Mouse (Mus musculus) liver, embryonic 14.5 days (tissue): Measurements from ENCODE around the gene Hoxa3. TPM values are rescaled to one million over a fixed set of nuclear protein-coding genes. Genes with fewer than 3 reads are reported as not detected.

ENCODE experiments used
- ATAC-seq: fragments of 200-750 bp; cut with Nextera tagmentation; 2 replicates; pipeline ENCODE4 v1.8.0; 2017; ENCODE audit warnings: moderate number of reproducible peaks, mild to moderate bottlenecking, moderate library complexity; ENCODE audit not compliant: insufficient read depth
- DNase-seq, 3 experiments: peaks; one replicate each; pipeline ENCODE4 v3.0.0-alpha.2; 2012 to 2013; ENCODE audit warnings: low read depth in 3 of 3, low spot score in 3 of 3
- H3K27ac ChIP-seq: fragments of 300-500 bp; sonication (generic); 2 replicates; pipeline ENCODE4 v1.5.1; 2014; ENCODE audit warnings: moderate library complexity, mild to moderate bottlenecking, control low read depth, inconsistent platforms
- H3K27me3 ChIP-seq: fragments of 300-500 bp; sonication (generic); 2 replicates; pipeline ENCODE4 v1.6.1; 2014; ENCODE audit warnings: mild to moderate bottlenecking, low read length, moderate library complexity; ENCODE audit not compliant: control insufficient read depth, insufficient read depth
- H3K36me3 ChIP-seq: fragments of 300-500 bp; sonication (generic); replicated peaks from 2 replicates; pipeline ENCODE4 v1.6.1; 2014; ENCODE audit warnings: low read depth; ENCODE audit not compliant: control insufficient read depth, insufficient read depth
- H3K4me1 ChIP-seq, 2 experiments: fragments of 200-500 bp in 1 of 2; fragments of 300-500 bp in 1 of 2; sonication (generic) in 1 of 2; replicated peaks; 2 replicates each; pipeline ENCODE4 v1.6.1; 2012 to 2014; ENCODE audit warnings: antibody characterized with exemption in 1 of 2, inconsistent platforms in 1 of 2, low read length in 1 of 2; ENCODE audit not compliant: control insufficient read depth in 2 of 2, insufficient read depth in 2 of 2
- H3K4me2 ChIP-seq: fragments of 300-500 bp; sonication (generic); 2 replicates; pipeline ENCODE4 v1.6.1; 2014; ENCODE audit warnings: low read depth, mild to moderate bottlenecking, control low read depth, moderate library complexity
- H3K4me3 ChIP-seq, 2 experiments: fragments of 200-500 bp in 1 of 2; fragments of 300-500 bp in 1 of 2; sonication (generic) in 1 of 2; 2 replicates each; pipeline ENCODE4 v1.5.1; 2012 to 2014; ENCODE audit warnings: low read depth in 2 of 2, low read length in 2 of 2, mild to moderate bottlenecking in 2 of 2, control low read depth in 1 of 2, inconsistent platforms in 1 of 2, moderate library complexity in 1 of 2; ENCODE audit not compliant: insufficient read depth in 1 of 2
- H3K9ac ChIP-seq: fragments of 300-500 bp; sonication (generic); replicated peaks from 2 replicates; pipeline ENCODE4 v1.6.1; 2014; ENCODE audit warnings: mild to moderate bottlenecking, control low read depth, moderate library complexity
- H3K9me3 ChIP-seq: fragments of 300-500 bp; sonication (generic); 2 replicates; pipeline ENCODE4 v1.6.1; 2016; ENCODE audit warnings: low read length, mixed read lengths; ENCODE audit not compliant: control insufficient read depth
- CTCF ChIP-seq: IDR thresholded peaks from 2 replicates; pipeline ENCODE4 v1.5.1; 2016; ENCODE audit warnings: antibody characterized with exemption, low read depth, control low read depth
- EP300 ChIP-seq: IDR thresholded peaks from 2 replicates; pipeline ENCODE4 v1.6.1; 2016; ENCODE audit warnings: antibody characterized with exemption, low read depth
- WGBS: fragments of 180-500 bp; shearing (Covaris S2); extraction: QIAGEN DNeasy Blood & Tissue Kit; methylation state at CpG from one replicate; pipeline ENCODE4 v1.1.7; 2014; ENCODE audit not compliant: insufficient replicate concordance; 5-methylcytosine and 5-hydroxymethylcytosine counted together
- polyA plus RNA-seq, 2 experiments: library from polyadenylated mRNA; depleted of rRNA in 1 of 2; stranded (reverse) in 1 of 2; unstranded in 1 of 2; fragments of >200 nt; fragmentation: Nextera tagmentation in 1 of 2; extraction: Ambion mirVana in 1 of 2; gene quantifications; 2 replicates each; pipeline versions ENCODE4 v1.2.1 to v1.2.3; 2012 to 2014

Gene Hoxa3
- polyA plus RNA-seq, 2 experiments, result 0.13 to 0.37 TPM

DNA sequence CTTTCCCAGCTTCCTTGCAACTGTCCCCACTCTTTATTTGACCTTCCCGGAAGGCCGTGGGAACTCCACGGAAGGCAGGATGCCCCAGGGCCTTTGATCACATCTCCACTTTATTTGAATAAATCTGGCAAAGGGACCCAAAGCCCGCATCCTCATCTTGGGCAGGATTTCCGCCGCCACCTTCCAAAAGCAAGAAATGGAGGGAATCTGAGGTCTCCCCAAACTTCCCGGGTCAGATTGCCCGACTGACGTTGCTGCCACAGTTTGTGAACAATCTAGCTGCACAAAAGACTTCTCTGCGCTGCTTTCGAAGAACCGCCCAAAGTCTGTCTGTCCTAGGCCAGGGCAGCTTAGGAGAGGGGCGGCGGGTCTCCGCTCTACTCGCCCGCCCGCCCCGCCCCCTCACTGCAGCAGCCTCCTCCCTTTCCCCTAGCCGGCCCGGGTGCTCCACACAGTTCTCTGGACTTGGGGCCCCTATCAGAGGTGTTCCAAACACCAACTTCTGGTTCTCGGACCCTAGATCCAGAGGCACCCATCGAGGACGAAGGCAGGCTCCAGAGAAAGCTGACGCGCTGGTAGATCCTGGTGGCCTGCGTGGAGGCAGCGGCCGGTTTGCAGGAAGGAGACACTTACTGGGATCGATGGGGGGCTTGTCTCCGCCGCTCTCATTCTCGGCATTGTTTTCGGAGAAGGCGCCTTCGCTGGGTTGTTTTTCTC lies 11.9 kb upstream of the Hoxa3 start:
- Histone ChIP-seq H3K4me2 (0 out of 2 replicates have a peak overlapping the region, but pooled peaks have one; percentile 6), H3K9ac (no peak overlapping the region), H3K9me3 (no peaks in the 10 kb centered on the region), H3K4me3 (peak overlapping the region; percentile 8 to 14; a peak in 2 of 4 replicates), H3K4me1 (no peaks in the 10 kb centered on the region), H3K27me3 (peaks cover 98% of the 10 kb centered on the region), H3K36me3 (no peaks in the 10 kb centered on the region), H3K27ac (no peak overlapping the region)
- no peak for DNase-seq
- 2% methylated on average over 36 of the region's 36 CpGs for WGBS
- ATAC-seq, result no peak
- no peak for TF ChIP-seq EP300
- TF ChIP-seq CTCF, result no peak

DNA sequence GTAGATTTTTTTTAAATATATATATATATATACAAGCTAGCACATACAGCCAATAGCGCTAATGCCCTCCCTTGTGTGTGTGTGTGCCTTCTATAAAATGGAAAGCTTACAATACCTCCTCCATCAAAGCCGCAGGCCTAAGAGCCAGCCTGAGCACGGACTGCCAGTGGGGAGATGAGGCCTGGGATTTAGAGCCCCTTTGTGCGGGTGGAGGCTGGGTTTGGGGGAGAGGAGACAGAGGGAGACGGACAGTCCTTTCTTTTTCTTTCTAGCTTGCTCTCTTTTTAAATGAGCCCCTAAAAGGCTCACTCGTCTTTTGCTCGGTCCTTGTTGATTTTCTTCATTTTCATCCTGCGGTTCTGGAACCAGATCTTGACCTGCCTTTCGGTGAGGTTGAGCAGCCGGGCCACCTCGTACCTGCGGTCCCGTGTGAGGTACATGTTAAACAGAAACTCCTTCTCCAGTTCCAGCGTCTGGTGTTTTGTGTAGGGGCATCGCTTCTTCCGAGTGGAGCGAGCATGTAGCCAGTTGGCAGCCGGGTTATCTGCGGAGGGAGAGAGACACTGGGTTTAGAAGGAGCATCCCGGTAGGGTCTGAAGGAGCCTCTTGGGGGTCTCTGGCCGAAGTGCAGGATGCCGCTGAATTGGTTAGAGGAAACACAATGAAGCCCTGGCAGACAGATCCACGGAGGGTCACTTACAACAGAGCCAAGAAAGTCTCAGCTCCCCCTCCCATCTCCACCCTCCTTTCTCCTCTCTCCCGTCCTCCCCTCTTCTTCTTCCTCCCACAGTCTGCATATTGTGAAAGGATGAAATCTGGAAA lies 11.0 kb upstream of the Hoxa3 start:
- WGBS, result 3% methylated on average over 24 of the region's 24 CpGs
- no peak for ATAC-seq
- H3K4me3 ChIP-seq, result no peak overlapping the region
- H3K27ac ChIP-seq, result no peak overlapping the region
- peaks cover 98% of the 10 kb centered on the region for H3K27me3 ChIP-seq
- no peaks in the 10 kb centered on the region for H3K4me1 ChIP-seq
- no peaks in the 10 kb centered on the region for H3K9me3 ChIP-seq
- H3K9ac ChIP-seq, result no peak overlapping the region
- TF ChIP-seq EP300 (no peak), CTCF (no peak)
- H3K4me2 ChIP-seq, result no peak overlapping the region
- H3K36me3 ChIP-seq, result no peaks in the 10 kb centered on the region
- no peak for DNase-seq

DNA sequence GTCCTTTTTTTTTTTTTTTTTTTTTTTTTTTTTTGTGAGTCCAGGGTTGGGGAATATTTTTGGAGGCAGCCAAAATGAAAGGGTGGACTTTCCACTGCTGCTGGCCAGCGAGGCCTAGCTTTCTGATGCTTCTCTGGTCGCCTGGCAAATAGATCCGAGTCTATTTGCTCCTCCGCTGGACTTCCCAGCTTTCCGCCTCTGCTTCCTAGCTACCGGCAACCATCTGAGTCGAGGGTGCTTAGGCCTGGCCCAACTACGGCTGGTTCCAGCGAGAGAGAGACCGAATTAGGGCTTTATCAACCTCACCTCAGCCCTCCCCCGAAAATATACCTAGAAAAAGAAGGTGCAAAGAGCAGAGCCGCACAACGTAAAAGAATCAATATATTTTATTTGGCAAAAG lies 9.6 kb upstream of the Hoxa3 start:
- 23% methylated on average over 13 of the region's 13 CpGs for WGBS
- Histone ChIP-seq H3K27me3 (peaks cover 100% of the 10 kb centered on the region), H3K36me3 (no peaks in the 10 kb centered on the region), H3K9ac (no peak overlapping the region), H3K4me3 (no peak overlapping the region), H3K4me2 (no peak overlapping the region), H3K9me3 (no peaks in the 10 kb centered on the region), H3K27ac (no peak overlapping the region), H3K4me1 (no peaks in the 10 kb centered on the region)
- TF ChIP-seq CTCF, result no peak
- no peak for TF ChIP-seq EP300
- no peak for DNase-seq
- no peak for ATAC-seq

- Histone ChIP-seq H3K27me3 (peaks cover 100% of the 10 kb centered on the region), H3K9ac (no peak overlapping the region), H3K4me2 (peak overlapping the region; percentile 69), H3K4me3 (peak overlapping the region in 1 of 2 experiments; percentile 49; a peak in 2 of 4 replicates), H3K27ac (no peak overlapping the region), H3K4me1 (no peaks in the 10 kb centered on the region), H3K36me3 (no peaks in the 10 kb centered on the region), H3K9me3 (no peaks in the 10 kb centered on the region)
- ATAC-seq (no peak), DNase-seq (no peak)
- TF ChIP-seq EP300 (no peak), CTCF (no peak)
- WGBS, result 11% methylated on average over 21 of the region's 21 CpGs
These were observed 9.0 kb upstream of the Hoxa3 start for GRCm38 (mm10) chr6:52221993-52222685.
